Comparison of ENCODE assay signal across 12 mouse cellular contexts in genomic region chr2:92437366-92437765, GRCm38 (mm10). TPM values are rescaled to one million over a fixed set of nuclear protein-coding genes. Genes with fewer than 3 reads are reported as not detected.
DNase-seq lines count a peak whose midpoint lies in the region; ATAC-seq and TF ChIP-seq lines count a peak whose summit lies in the region.
"Had no signal": no experiment of that assay in that cellular context is flagged by ENCODE, and none has a peak within 500 bp of the region (broad histone marks: within the 10 kb centered on the region; RNA-seq: fewer than 3 reads in every experiment).

No protein-coding gene starts in this region.

- no peak overlapping the region for H3K9ac ChIP-seq in embryonic facial prominence, embryonic 14.5 days (ENCODE audit: low read depth, low read length)
- H3K9ac ChIP-seq in intestine, postnatal 0 days (ENCODE audit: low read depth, low read length): no peak overlapping the region
- H3K9ac ChIP-seq in intestine, embryonic 16.5 days (ENCODE audit: low read depth, low read length): no peak overlapping the region
- H3K9ac ChIP-seq in neural tube, embryonic 13.5 days: no peak overlapping the region
- H3K9ac ChIP-seq: embryonic facial prominence, embryonic 13.5 days; forebrain, postnatal 0 days; limb, embryonic 12.5 days; lung, embryonic 15.5 days had no signal

- ATAC-seq in embryonic facial prominence, embryonic 14.5 days (ENCODE audit: low read depth): no peak
- peak; percentile 28 for ATAC-seq in intestine, postnatal 0 days
- no peak for ATAC-seq in intestine, embryonic 16.5 days
- no peak for ATAC-seq in neural tube, embryonic 13.5 days (ENCODE audit: low read depth)
- ATAC-seq: forebrain, postnatal 0 days had no signal

- H3K27ac ChIP-seq in embryonic facial prominence, embryonic 14.5 days (replicated peaks; ENCODE audit: low read depth, low read length): no peak overlapping the region
- H3K27ac ChIP-seq in embryonic facial prominence, embryonic 10.5 days (replicated peaks): no peak overlapping the region
- peak overlapping the region; percentile 60; the same call in 1 of the 2 replicates for H3K27ac ChIP-seq in intestine, postnatal 0 days (ENCODE audit: low read depth, low read length)
- H3K27ac ChIP-seq in intestine, embryonic 16.5 days (ENCODE audit: low read length): no peak overlapping the region
- H3K27ac ChIP-seq in neural tube, embryonic 13.5 days (replicated peaks): no peak overlapping the region
- H3K27ac ChIP-seq: embryonic facial prominence, embryonic 13.5 days; limb, embryonic 12.5 days; lung, embryonic 15.5 days had no signal

- no peak for DNase-seq in embryonic facial prominence, embryonic 14.5 days (ENCODE audit: low spot score)
- no peak for DNase-seq in embryonic facial prominence, embryonic 10.5 days (ENCODE audit: low spot score)
- no peak for DNase-seq in neural tube, embryonic 10.5 days (ENCODE audit: extremely low spot score, low spot score)
- DNase-seq in yolk sac, embryonic 10.5 days (ENCODE audit: low spot score): peak; percentile 38
- no peak for DNase-seq in cerebellum, postnatal 36 days

- 84% methylated on average over 4 of the region's 4 CpGs for WGBS in embryonic facial prominence, embryonic 14.5 days
- 86% methylated on average over 4 of the region's 4 CpGs for whole genome bisulfite sequencing in embryonic facial prominence, embryonic 10.5 days
- 41% methylated on average over 4 of the region's 4 CpGs for whole genome bisulfite sequencing in intestine, postnatal 0 days
- 64% methylated on average over 4 of the region's 4 CpGs for WGBS in intestine, embryonic 16.5 days
- WGBS in neural tube, embryonic 13.5 days: 81% methylated on average over 4 of the region's 4 CpGs

- peaks cover 3% of the 10 kb centered on the region; the same call in 1 of the 2 replicates for H3K27me3 ChIP-seq in embryonic facial prominence, embryonic 14.5 days (replicated peaks; ENCODE audit: control insufficient read depth, insufficient read depth, low read length)
- peaks cover 7% of the 10 kb centered on the region for H3K27me3 ChIP-seq in embryonic facial prominence, embryonic 10.5 days (replicated peaks; ENCODE audit: low read depth, poor library complexity, severe bottlenecking)
- H3K27me3 ChIP-seq in intestine, postnatal 0 days (replicated peaks; ENCODE audit: control insufficient read depth, insufficient read depth, low read length): no peaks in the 10 kb centered on the region
- H3K27me3 ChIP-seq in intestine, embryonic 16.5 days (replicated peaks; ENCODE audit: control insufficient read depth, insufficient read depth, low read length): no peaks in the 10 kb centered on the region
- peaks cover 6% of the 10 kb centered on the region; the same call in 1 of the 2 replicates for H3K27me3 ChIP-seq in neural tube, embryonic 13.5 days
- H3K27me3 ChIP-seq: lung, embryonic 15.5 days had no signal

- H3K36me3 ChIP-seq in embryonic facial prominence, embryonic 14.5 days (ENCODE audit: control insufficient read depth, insufficient read depth, low read length): no peaks in the 10 kb centered on the region
- H3K36me3 ChIP-seq in embryonic facial prominence, embryonic 10.5 days (replicated peaks): no peaks in the 10 kb centered on the region
- no peaks in the 10 kb centered on the region for H3K36me3 ChIP-seq in intestine, postnatal 0 days (ENCODE audit: control insufficient read depth, insufficient read depth)
- no peaks in the 10 kb centered on the region for H3K36me3 ChIP-seq in intestine, embryonic 16.5 days (ENCODE audit: control insufficient read depth, insufficient read depth, low read length)
- no peaks in the 10 kb centered on the region for H3K36me3 ChIP-seq in neural tube, embryonic 13.5 days
- H3K36me3 ChIP-seq: embryonic facial prominence, embryonic 13.5 days; limb, embryonic 12.5 days; lung, embryonic 15.5 days had no signal

- no peak for TF ChIP-seq CTCF in intestine, postnatal 0 days (IDR thresholded peaks at IDR 0.05; ENCODE audit: low read depth)

- H3K9me3 ChIP-seq in embryonic facial prominence, embryonic 14.5 days (ENCODE audit: control insufficient read depth, low read length): no peaks in the 10 kb centered on the region
- H3K9me3 ChIP-seq in embryonic facial prominence, embryonic 10.5 days: no peaks in the 10 kb centered on the region
- no peaks in the 10 kb centered on the region for H3K9me3 ChIP-seq in intestine, postnatal 0 days (ENCODE audit: control insufficient read depth)
- H3K9me3 ChIP-seq in intestine, embryonic 16.5 days (ENCODE audit: control insufficient read depth, low read length): no peaks in the 10 kb centered on the region
- no peaks in the 10 kb centered on the region for H3K9me3 ChIP-seq in neural tube, embryonic 13.5 days
- H3K9me3 ChIP-seq: embryonic facial prominence, embryonic 13.5 days; lung, embryonic 15.5 days had no signal

- H3K4me1 ChIP-seq in embryonic facial prominence, embryonic 14.5 days (ENCODE audit: control insufficient read depth, insufficient read depth, low read length): peaks cover 8% of the 10 kb centered on the region
- peaks cover 27% of the 10 kb centered on the region for H3K4me1 ChIP-seq in embryonic facial prominence, embryonic 10.5 days
- H3K4me1 ChIP-seq in intestine, postnatal 0 days (replicated peaks; ENCODE audit: control insufficient read depth, insufficient read depth, low read length): peaks cover 3% of the 10 kb centered on the region; the same call in 1 of the 2 replicates
- peaks cover 14% of the 10 kb centered on the region for H3K4me1 ChIP-seq in intestine, embryonic 16.5 days (ENCODE audit: control insufficient read depth, insufficient read depth, low read length)
- H3K4me1 ChIP-seq in neural tube, embryonic 13.5 days (replicated peaks): peaks cover 24% of the 10 kb centered on the region

- H3K4me3 ChIP-seq in embryonic facial prominence, embryonic 14.5 days (ENCODE audit: low read depth, low read length): no peak overlapping the region
- no peak overlapping the region for H3K4me3 ChIP-seq in embryonic facial prominence, embryonic 10.5 days
- H3K4me3 ChIP-seq in intestine, postnatal 0 days (ENCODE audit: low read depth, low read length): no peak overlapping the region
- H3K4me3 ChIP-seq in intestine, embryonic 16.5 days (ENCODE audit: low read length): no peak overlapping the region
- H3K4me3 ChIP-seq in neural tube, embryonic 13.5 days: no peak overlapping the region
- H3K4me3 ChIP-seq: limb, embryonic 12.5 days; lung, embryonic 15.5 days had no signal

- H3K4me2 ChIP-seq in embryonic facial prominence, embryonic 14.5 days (ENCODE audit: low read depth, low read length): peak overlapping the region; percentile 37; the same call in 1 of the 2 replicates
- H3K4me2 ChIP-seq in intestine, postnatal 0 days (replicated peaks; ENCODE audit: low read depth): peak overlapping the region; percentile 46
- no peak overlapping the region for H3K4me2 ChIP-seq in intestine, embryonic 16.5 days (ENCODE audit: low read depth, low read length)
- H3K4me2 ChIP-seq in neural tube, embryonic 13.5 days: peak overlapping the region; percentile 47

RNA-seq across cellular contexts. Expression of gene Cry2, which starts 3.5 kb away (rescaled TPM):
- 26.6 and 27.1 TPM in 2 replicates for polyA plus RNA-seq in embryonic facial prominence, embryonic 14.5 days (2014; fragmentation: Nextera tagmentation; extraction: Ambion mirVana)
- 23.4 and 23.7 TPM in 2 replicates for polyA plus RNA-seq in embryonic facial prominence, embryonic 10.5 days (2016; fragmentation: Nextera tagmentation; extraction: Ambion mirVana)
- 10.0 and 11.7 TPM in 2 replicates for polyA plus RNA-seq in intestine, postnatal 0 days (2015; fragmentation: Nextera tagmentation; extraction: Ambion mirVana)
- 14.5 and 15.3 TPM in 2 replicates for polyA plus RNA-seq in intestine, embryonic 16.5 days (2015; fragmentation: Nextera tagmentation; extraction: Ambion mirVana)
- 35.9 and 37.7 TPM in 2 replicates for polyA plus RNA-seq in neural tube, embryonic 13.5 days (2015; fragmentation: Nextera tagmentation; extraction: Ambion mirVana)

RNA-seq across cellular contexts. Expression of gene Slc35c1, which starts 23.0 kb away (rescaled TPM):
- polyA plus RNA-seq in embryonic facial prominence, embryonic 14.5 days (2014; fragmentation: Nextera tagmentation; extraction: Ambion mirVana): 15.7 and 16.0 TPM in 2 replicates
- 12.6 and 13.5 TPM in 2 replicates for polyA plus RNA-seq in embryonic facial prominence, embryonic 10.5 days (2016; fragmentation: Nextera tagmentation; extraction: Ambion mirVana)
- polyA plus RNA-seq in intestine, postnatal 0 days (2015; fragmentation: Nextera tagmentation; extraction: Ambion mirVana): 51.9 and 59.2 TPM in 2 replicates
- polyA plus RNA-seq in intestine, embryonic 16.5 days (2015; fragmentation: Nextera tagmentation; extraction: Ambion mirVana): 57.6 and 62.3 TPM in 2 replicates
- 12.3 and 13.1 TPM in 2 replicates for polyA plus RNA-seq in neural tube, embryonic 13.5 days (2015; fragmentation: Nextera tagmentation; extraction: Ambion mirVana)

RNA-seq across cellular contexts. Expression of gene Mapk8ip1, which starts 36.3 kb away (rescaled TPM):
- 17.6 and 18.1 TPM in 2 replicates for polyA plus RNA-seq in embryonic facial prominence, embryonic 14.5 days (2014; fragmentation: Nextera tagmentation; extraction: Ambion mirVana)
- 36.0 and 37.1 TPM in 2 replicates for polyA plus RNA-seq in embryonic facial prominence, embryonic 10.5 days (2016; fragmentation: Nextera tagmentation; extraction: Ambion mirVana)
- polyA plus RNA-seq in intestine, postnatal 0 days (2015; fragmentation: Nextera tagmentation; extraction: Ambion mirVana): 7.2 and 7.4 TPM in 2 replicates
- polyA plus RNA-seq in intestine, embryonic 16.5 days (2015; fragmentation: Nextera tagmentation; extraction: Ambion mirVana): 10.6 and 11.2 TPM in 2 replicates
- polyA plus RNA-seq in neural tube, embryonic 13.5 days (2015; fragmentation: Nextera tagmentation; extraction: Ambion mirVana): 138 and 152 TPM in 2 replicates

RNA-seq across cellular contexts. Expression of gene 1700029I15Rik, which starts 55.0 kb away (rescaled TPM):
- 2.7 and 3.0 TPM in 2 replicates for polyA plus RNA-seq in embryonic facial prominence, embryonic 14.5 days (2014; fragmentation: Nextera tagmentation; extraction: Ambion mirVana)
- 2.5 and 3.6 TPM in 2 replicates for polyA plus RNA-seq in embryonic facial prominence, embryonic 10.5 days (2016; fragmentation: Nextera tagmentation; extraction: Ambion mirVana)
- 2.1 and 3.1 TPM in 2 replicates for polyA plus RNA-seq in intestine, postnatal 0 days (2015; fragmentation: Nextera tagmentation; extraction: Ambion mirVana)
- 5.0 and 5.6 TPM in 2 replicates for polyA plus RNA-seq in intestine, embryonic 16.5 days (2015; fragmentation: Nextera tagmentation; extraction: Ambion mirVana)
- 6.4 TPM in 2 replicates for polyA plus RNA-seq in neural tube, embryonic 13.5 days (2015; fragmentation: Nextera tagmentation; extraction: Ambion mirVana)
